ENCODE assay signal across 8 mouse cellular contexts in the genomic region with DNA sequence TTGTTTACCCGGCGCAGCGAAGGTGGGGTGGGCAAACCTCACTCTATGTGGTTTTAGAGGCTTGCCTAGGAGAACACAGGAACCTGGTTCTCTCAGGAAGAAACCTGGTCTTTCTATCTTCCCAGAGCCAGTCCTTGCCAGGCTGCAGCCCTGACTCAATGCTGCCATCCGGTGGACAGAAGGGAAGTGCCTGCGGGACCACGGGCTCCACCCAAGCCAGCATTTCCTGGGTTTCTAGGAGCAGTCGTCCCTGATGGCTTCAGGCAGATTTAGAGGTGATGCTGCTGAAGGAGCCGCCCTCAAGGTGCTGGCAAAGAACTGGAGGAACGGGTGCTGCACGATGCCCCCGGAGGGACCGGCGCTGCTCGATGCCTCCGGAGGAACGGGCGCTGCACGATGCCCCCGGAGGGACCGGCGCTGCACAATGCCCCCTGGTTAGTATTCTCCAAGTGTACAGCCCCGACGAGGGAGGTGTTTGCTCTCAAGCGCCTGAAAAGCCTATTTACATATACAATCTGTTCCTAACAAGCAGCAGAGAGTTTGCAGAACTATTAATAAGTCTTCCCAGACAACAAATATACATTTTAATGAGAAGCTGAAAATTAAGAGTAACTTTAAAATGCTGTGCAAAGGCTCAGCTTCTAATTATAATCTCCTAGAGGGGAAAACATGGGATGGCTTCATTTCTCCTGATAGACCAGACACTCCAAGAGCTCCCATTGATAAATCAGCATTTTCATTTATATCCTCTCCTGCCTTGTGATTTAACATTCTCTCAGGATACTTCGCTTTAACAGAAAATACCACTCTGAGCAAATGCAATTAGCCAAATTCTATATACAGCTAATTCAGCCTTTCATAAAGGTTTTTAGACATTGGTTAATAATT. TPM values are rescaled to one million over a fixed set of nuclear protein-coding genes. Genes with fewer than 3 reads are reported as not detected.
DNase-seq lines count a peak whose midpoint lies in the region; ATAC-seq and TF ChIP-seq lines count a peak whose summit lies in the region.

No protein-coding gene starts in this region.

- peak overlapping the region; percentile 83 for H3K9ac ChIP-seq in heart, embryonic 13.5 days
- H3K9ac ChIP-seq in kidney, postnatal 0 days (ENCODE audit: low read depth, low read length) = peak overlapping the region; percentile 62; the same call in 1 of the 2 replicates
- H3K9ac ChIP-seq in liver, adult 2 months (ENCODE audit: low read depth, low read length) = no peak overlapping the region
- peak overlapping the region; percentile 47; the same call in 1 of the 2 replicates for H3K9ac ChIP-seq in stomach, embryonic 14.5 days (replicated peaks; ENCODE audit: low read depth, low read length)

- peaks cover 23% of the 10 kb centered on the region for H3K27me3 ChIP-seq in heart, embryonic 13.5 days (replicated peaks)
- H3K27me3 ChIP-seq in kidney, postnatal 0 days (ENCODE audit: insufficient read depth, low read length) = no peaks in the 10 kb centered on the region
- no peaks in the 10 kb centered on the region for H3K27me3 ChIP-seq in liver, adult 2 months (ENCODE audit: control insufficient read depth, insufficient read depth, low read length)
- H3K27me3 ChIP-seq in stomach, embryonic 14.5 days (ENCODE audit: control insufficient read depth, insufficient read depth, low read length) = no peaks in the 10 kb centered on the region

- H3K27ac ChIP-seq in bone marrow macrophage, adult 2 months (ENCODE audit: insufficient read depth, low read depth, low read length) = no peak overlapping the region
- H3K27ac ChIP-seq in heart, embryonic 13.5 days (replicated peaks) = no peak overlapping the region
- H3K27ac ChIP-seq in kidney, postnatal 0 days = no peak overlapping the region
- H3K27ac ChIP-seq in liver, adult 2 months (replicated peaks; ENCODE audit: insufficient read depth, low read depth, low read length) = no peak overlapping the region
- no peak overlapping the region for H3K27ac ChIP-seq in stomach, embryonic 14.5 days (ENCODE audit: low read length)

- peak overlapping the region; percentile 18 for H3K4me3 ChIP-seq in bone marrow macrophage, adult 2 months (ENCODE audit: insufficient read depth, low read length)
- H3K4me3 ChIP-seq in heart, embryonic 13.5 days = peak overlapping the region; percentile 59
- H3K4me3 ChIP-seq in kidney, postnatal 0 days (replicated peaks; ENCODE audit: low read depth, low read length) = peak overlapping the region; percentile 28; the same call in 1 of the 2 replicates
- H3K4me3 ChIP-seq in liver, adult 2 months (ENCODE audit: insufficient read depth, low read depth, low read length) = no peak overlapping the region
- peak overlapping the region; percentile 35 for H3K4me3 ChIP-seq in stomach, embryonic 14.5 days (ENCODE audit: low read depth, low read length)

- 0 out of 2 replicates have a peak, but pooled peaks cover 4% of the 10 kb centered on the region for H3K9me3 ChIP-seq in heart, embryonic 13.5 days
- H3K9me3 ChIP-seq in kidney, postnatal 0 days (replicated peaks; ENCODE audit: low read length) = no peaks in the 10 kb centered on the region
- H3K9me3 ChIP-seq in stomach, embryonic 14.5 days (ENCODE audit: control insufficient read depth, low read depth, low read length) = no peaks in the 10 kb centered on the region

- peak; percentile 93 for TF ChIP-seq CTCF in bone marrow macrophage, adult 2 months (IDR thresholded peaks at IDR 0.05; ENCODE audit: low read depth, low read length)
- TF ChIP-seq CTCF in kidney, postnatal 0 days (IDR thresholded peaks at IDR 0.05; ENCODE audit: low read depth) = peak; percentile 98
- TF ChIP-seq CTCF in liver, adult 2 months (IDR thresholded peaks at IDR 0.05; ENCODE audit: low read depth, low read length) = peak; percentile 99

- peak overlapping the region; percentile 84 for H3K4me2 ChIP-seq in heart, embryonic 13.5 days
- H3K4me2 ChIP-seq in kidney, postnatal 0 days (ENCODE audit: low read length) = peak overlapping the region; percentile 66
- peak overlapping the region; percentile 65 for H3K4me2 ChIP-seq in stomach, embryonic 14.5 days (replicated peaks; ENCODE audit: low read depth, low read length)

- ATAC-seq in erythroblast, adult 5-6 weeks (replicated peaks; ENCODE audit: low FRiP score, poor library complexity, severe bottlenecking) = peak; percentile 67; the same call in 1 of the 2 replicates
- ATAC-seq in heart, embryonic 13.5 days (ENCODE audit: extremely low read depth, insufficient number of reproducible peaks, low FRiP score, low TSS enrichment) = no peak
- ATAC-seq in kidney, postnatal 0 days (replicated peaks; ENCODE audit: low FRiP score, low read depth) = peak; percentile 66; the same call in 1 of the 2 replicates
- peak; percentile 56; the same call in 1 of the 2 replicates for ATAC-seq in stomach, embryonic 14.5 days (ENCODE audit: insufficient number of reproducible peaks, insufficient read depth, low FRiP score, low read depth)

- H3K4me1 ChIP-seq in bone marrow macrophage, adult 2 months (ENCODE audit: control insufficient read depth, insufficient read depth, low read length) = no peaks in the 10 kb centered on the region
- H3K4me1 ChIP-seq in heart, embryonic 13.5 days = peaks cover 4% of the 10 kb centered on the region; the same call in 1 of the 2 replicates
- no peaks in the 10 kb centered on the region for H3K4me1 ChIP-seq in kidney, postnatal 0 days (replicated peaks; ENCODE audit: insufficient read depth, low read length)
- no peaks in the 10 kb centered on the region for H3K4me1 ChIP-seq in liver, adult 2 months (ENCODE audit: control insufficient read depth, insufficient read depth, low read length)
- H3K4me1 ChIP-seq in stomach, embryonic 14.5 days (ENCODE audit: control insufficient read depth, insufficient read depth, low read length) = no peaks in the 10 kb centered on the region

- WGBS in heart, embryonic 13.5 days = 5% methylated on average over 25 of the region's 25 CpGs
- 7% methylated on average over 25 of the region's 25 CpGs for WGBS in kidney, postnatal 0 days
- 7% methylated on average over 25 of the region's 25 CpGs for WGBS in liver, adult 2 months
- WGBS in stomach, embryonic 14.5 days = 6% methylated on average over 25 of the region's 25 CpGs

- no peaks in the 10 kb centered on the region for H3K79me2 ChIP-seq in liver, adult 2 months (ENCODE audit: control insufficient read depth, insufficient read depth, low read length)

- DNase-seq in A20 (ENCODE audit: low read depth, low spot score) = peak; percentile 56
- DNase-seq in kidney, postnatal 0 days (ENCODE audit: low spot score) = peak; percentile 92
- DNase-seq in liver, adult 2 months (ENCODE audit: extremely low read depth, low read depth, low spot score) = peak; percentile 31
- peak; percentile 86 for DNase-seq in naive thymus-derived CD4-positive, alpha-beta T cell, adult 2 months (ENCODE audit: low read depth)

- no peak for TF ChIP-seq POLR2A in bone marrow macrophage, adult 2 months (IDR thresholded peaks at IDR 0.05; ENCODE audit: borderline replicate concordance, low read depth, low read length)
- no peak for TF ChIP-seq POLR2A in liver, adult 2 months (IDR thresholded peaks at IDR 0.05; ENCODE audit: extremely low read depth, insufficient read depth, low read length)

- no peaks in the 10 kb centered on the region for H3K36me3 ChIP-seq in heart, embryonic 13.5 days
- H3K36me3 ChIP-seq in kidney, postnatal 0 days (ENCODE audit: insufficient read depth, low read length) = no peaks in the 10 kb centered on the region
- H3K36me3 ChIP-seq in liver, adult 2 months (ENCODE audit: control insufficient read depth, insufficient read depth, low read length) = no peaks in the 10 kb centered on the region
- no peaks in the 10 kb centered on the region for H3K36me3 ChIP-seq in stomach, embryonic 14.5 days (ENCODE audit: control insufficient read depth, insufficient read depth, low read length)

RNA-seq across cellular contexts. Expression of gene Adar, which starts 25.9 kb away (rescaled TPM):
- 57.9 and 61.1 TPM in 2 replicates for polyA plus RNA-seq in bone marrow macrophage, adult 2 months (2012; ENCODE audit: insufficient read depth, insufficient read length, missing spikeins)
- total RNA-seq in erythroblast, adult 5-6 weeks (2015; ENCODE audit: low replicate concordance) = 23.8 and 32.9 TPM in 2 replicates
- 71.8 and 72.0 TPM in 2 replicates for total RNA-seq in erythroblast, adult 5-6 weeks (2017; ENCODE audit: low replicate concordance)
- 7.5 and 7.8 TPM in 2 replicates for polyA plus RNA-seq in heart, embryonic 13.5 days (2015; fragmentation: Nextera tagmentation; extraction: Ambion mirVana)
- 9.6 and 10.5 TPM in 2 replicates for polyA plus RNA-seq in kidney, postnatal 0 days (2015; fragmentation: Nextera tagmentation; extraction: Ambion mirVana)
- 10.3 and 12.6 TPM in 2 replicates for total RNA-seq in liver, adult 2 months (2014; rRNA removed)
- polyA plus RNA-seq in liver, adult 2 months (2012; rRNA removed) = 9.4 and 14.4 TPM in 2 replicates
- polyA plus RNA-seq in stomach, embryonic 14.5 days (2014; fragmentation: Nextera tagmentation; extraction: Ambion mirVana) = 15.3 and 16.6 TPM in 2 replicates

Comparison
In these comparisons a context has a peak if more than half of its experiments do, and no peak if none do; other contexts are left out.
1. DNase-seq: peak in every context shown above with its lines; median percentile 92 in kidney, postnatal 0 days; 86 in naive thymus-derived CD4-positive, alpha-beta T cell, adult 2 months; 56 in A20; 31 in liver, adult 2 months.